9 mouse cellular contexts compared by ENCODE assay signal in genomic region chr10:125786880-125787337, GRCm38 (mm10).
DNase-seq lines count a peak whose midpoint lies in the region; ATAC-seq lines count a peak whose summit lies in the region.
"Had no signal": no experiment of that assay in that cellular context is flagged by ENCODE, and none has a peak within 500 bp of the region (broad histone marks: within the 10 kb centered on the region; RNA-seq: fewer than 3 reads in every experiment).

No protein-coding gene starts in this region.

- under 1% methylated on average over 17 of the region's 17 CpGs for WGBS in kidney, embryonic 16.5 days
- 5% methylated on average over 17 of the region's 17 CpGs for WGBS in heart, embryonic 16.5 days
- 12% methylated on average over 17 of the region's 17 CpGs for WGBS in liver, embryonic 16.5 days (ENCODE audit: insufficient replicate concordance)

- DNase-seq in kidney, adult 9 months: no peak
- DNase-seq in embryo, embryonic 11 days: peak; percentile 91
- DNase-seq in right cerebral cortex, postnatal 14 days: no peak

- peaks cover 32% of the 10 kb centered on the region for H3K4me1 ChIP-seq in kidney, embryonic 16.5 days (ENCODE audit: insufficient read depth, low read length)
- H3K4me1 ChIP-seq in heart, embryonic 16.5 days (ENCODE audit: control insufficient read depth, insufficient read depth, low read length): peaks cover 19% of the 10 kb centered on the region
- peaks cover 9% of the 10 kb centered on the region for H3K4me1 ChIP-seq in liver, embryonic 16.5 days (ENCODE audit: control insufficient read depth, low read depth, low read length)

- ATAC-seq in kidney, embryonic 16.5 days (ENCODE audit: low FRiP score, low TSS enrichment): peak; percentile 80; the same call in 1 of the 2 replicates
- ATAC-seq in heart, embryonic 16.5 days (replicated peaks; ENCODE audit: extremely low read depth, insufficient read depth, low FRiP score): peak; percentile 34; the same call in 1 of the 2 replicates
- no peak for ATAC-seq in liver, embryonic 16.5 days (ENCODE audit: low read depth)
- ATAC-seq in erythroid progenitor cell, adult 5-6 weeks (replicated peaks; ENCODE audit: low FRiP score, poor library complexity, severe bottlenecking): no peak
- no peak for ATAC-seq in granulocyte monocyte progenitor cell, adult 5-6 weeks (replicated peaks; ENCODE audit: poor library complexity, severe bottlenecking)

- H3K27me3 ChIP-seq in kidney, embryonic 16.5 days (ENCODE audit: insufficient read depth, low read length): no peaks in the 10 kb centered on the region
- H3K27me3 ChIP-seq in heart, embryonic 16.5 days (ENCODE audit: control insufficient read depth, insufficient read depth, low read length): peaks cover 2% of the 10 kb centered on the region; the same call in 1 of the 2 replicates
- no peaks in the 10 kb centered on the region for H3K27me3 ChIP-seq in liver, embryonic 16.5 days (ENCODE audit: control insufficient read depth, insufficient read depth, low read depth, low read length)

- H3K27ac ChIP-seq in kidney, embryonic 16.5 days (ENCODE audit: low read length): peak overlapping the region; percentile 87
- H3K27ac ChIP-seq in heart, embryonic 16.5 days (ENCODE audit: low read length): no peak overlapping the region
- no peak overlapping the region for H3K27ac ChIP-seq in liver, embryonic 16.5 days (ENCODE audit: low read length)
- H3K27ac ChIP-seq: macrophage had no signal

- H3K4me3 ChIP-seq in kidney, embryonic 16.5 days (ENCODE audit: low read length): peak overlapping the region; percentile 30
- peak overlapping the region; percentile 49 for H3K4me3 ChIP-seq in heart, embryonic 16.5 days (ENCODE audit: low read length)
- H3K4me3 ChIP-seq in liver, embryonic 16.5 days (ENCODE audit: low read depth, low read length): peak overlapping the region; percentile 10

- no peaks in the 10 kb centered on the region for H3K36me3 ChIP-seq in kidney, embryonic 16.5 days (ENCODE audit: insufficient read depth, low read length)
- no peaks in the 10 kb centered on the region for H3K36me3 ChIP-seq in heart, embryonic 16.5 days (ENCODE audit: control insufficient read depth, insufficient read depth)
- no peaks in the 10 kb centered on the region for H3K36me3 ChIP-seq in liver, embryonic 16.5 days (ENCODE audit: control insufficient read depth, insufficient read depth)

- H3K4me2 ChIP-seq in kidney, embryonic 16.5 days (replicated peaks; ENCODE audit: low read depth, low read length): peak overlapping the region; percentile 48
- peak overlapping the region; percentile 77 for H3K4me2 ChIP-seq in heart, embryonic 16.5 days (ENCODE audit: low read depth, low read length)
- H3K4me2 ChIP-seq in liver, embryonic 16.5 days (ENCODE audit: low read depth, low read length): peak overlapping the region; percentile 37

- peaks cover 8% of the 10 kb centered on the region for H3K9me3 ChIP-seq in kidney, embryonic 16.5 days (ENCODE audit: low read length)
- H3K9me3 ChIP-seq in heart, embryonic 16.5 days (replicated peaks; ENCODE audit: control insufficient read depth, low read length): peaks cover 3% of the 10 kb centered on the region; the same call in 1 of the 2 replicates
- H3K9me3 ChIP-seq in liver, embryonic 16.5 days (replicated peaks; ENCODE audit: control insufficient read depth, low read length): no peaks in the 10 kb centered on the region

- H3K9ac ChIP-seq in kidney, embryonic 16.5 days (replicated peaks; ENCODE audit: low read length): peak overlapping the region; percentile 59
- H3K9ac ChIP-seq in heart, embryonic 16.5 days (ENCODE audit: low read length): peak overlapping the region; percentile 48; the same call in 1 of the 2 replicates
- no peak overlapping the region for H3K9ac ChIP-seq in liver, embryonic 16.5 days (ENCODE audit: low read depth, low read length)

Comparison
In these comparisons a context has a peak if more than half of its experiments do, and no peak if none do; other contexts are left out.
1. ATAC-seq: peak in kidney, embryonic 16.5 days (single experiment) and heart, embryonic 16.5 days (single experiment); none in liver, embryonic 16.5 days (single experiment), erythroid progenitor cell, adult 5-6 weeks (single experiment) and granulocyte monocyte progenitor cell, adult 5-6 weeks (single experiment).
2. Peak in every context shown above with its lines, with median percentiles within 50 percentile points of each other: H3K4me2 ChIP-seq and H3K4me3 ChIP-seq.